Mouse (Mus musculus): ENCODE results near the gene 4931422A03Rik.

DNA sequence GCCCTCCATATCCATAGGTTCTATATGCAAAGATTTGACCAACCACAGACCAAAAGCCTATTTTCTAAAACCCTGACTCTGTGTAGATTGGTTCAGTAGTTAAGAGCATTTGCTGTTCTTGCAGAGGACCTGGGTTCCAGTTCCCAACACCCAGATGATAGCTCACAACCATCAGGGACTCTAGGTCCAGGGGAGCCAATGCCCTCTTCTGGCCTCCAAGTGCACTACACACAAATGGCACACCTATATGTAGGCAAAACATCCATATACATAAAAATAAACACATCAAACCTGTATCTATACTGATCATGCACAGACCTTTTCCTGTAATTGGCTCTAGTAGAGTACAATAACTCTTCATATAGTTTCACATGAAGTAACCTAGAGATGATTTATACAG is 36.9 kb downstream of the 4931422A03Rik start:
- TF ChIP-seq GATA1 (IDR thresholded peaks at IDR 0.05; ENCODE audit: low read length): no peak
- TF ChIP-seq TAL1 (IDR thresholded peaks at IDR 0.05; ENCODE audit: low read length): no peak

Data from erythroblast, embryonic 14.5 days (primary cell).